Mouse (Mus musculus): ENCODE results near the gene Tspan33. TPM values are rescaled to one million over a fixed set of nuclear protein-coding genes. Genes with fewer than 3 reads are reported as not detected.

The Tspan33 gene
- total RNA-seq, 2 experiments from 2014 or later, result 30.4 to 32.0 TPM

- intact Hi-C loops (cut with DNase I), result no loop called here
- DNase-seq (ENCODE audit: low spot score in 2 of 2), result no peak
Measured at GRCm38 (mm10) chr6:29695975-29696374, 2.0 kb downstream of the Tspan33 start.

DNA sequence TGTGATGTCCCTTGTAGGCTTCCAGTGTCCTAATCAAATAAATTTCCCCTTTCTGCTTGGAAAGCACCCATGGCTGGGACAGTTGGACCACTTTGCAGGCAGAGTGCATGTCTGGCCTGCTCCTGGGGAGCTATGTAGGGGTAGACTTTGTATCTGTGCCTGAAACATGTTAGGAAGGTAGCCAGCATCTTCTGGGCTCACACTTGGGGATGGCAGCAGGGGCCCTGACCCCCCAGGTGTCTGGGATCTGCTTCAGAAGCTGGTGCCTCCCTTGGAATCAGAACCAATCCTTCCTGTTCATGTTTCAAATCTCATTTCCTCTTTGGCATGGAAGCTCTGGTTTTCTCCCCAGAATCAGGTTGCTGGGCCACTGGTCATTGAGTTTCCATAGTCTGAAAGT, 3.1 kb downstream of the Tspan33 start:
- no peak for DNase-seq (ENCODE audit: low spot score in 2 of 2)
- intact Hi-C loops (cut with DNase I), result no loop called here

DNA sequence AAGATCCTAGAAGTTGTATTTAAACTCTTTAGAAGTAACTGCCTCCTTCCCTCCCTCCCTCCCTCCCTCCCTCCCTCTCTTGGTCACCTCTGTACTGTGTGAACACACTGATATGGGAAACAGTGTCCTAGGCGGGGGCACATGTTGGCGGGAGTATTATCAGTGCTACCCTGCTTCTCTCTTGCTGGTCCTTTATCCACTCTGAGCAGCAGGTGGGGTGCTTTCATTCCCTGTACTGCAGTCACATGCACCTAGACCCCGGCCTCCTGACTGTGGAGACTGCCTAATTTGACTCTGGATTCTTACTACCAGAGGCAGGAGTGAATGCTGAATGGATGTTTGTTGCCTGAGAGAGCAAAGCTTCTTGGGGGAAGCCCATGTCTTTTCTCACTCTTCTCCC, 3.5 kb downstream of the Tspan33 start:
- DNase-seq (ENCODE audit: low spot score in 2 of 2), result no peak
- intact Hi-C loops (cut with DNase I), result no loop called here

DNA sequence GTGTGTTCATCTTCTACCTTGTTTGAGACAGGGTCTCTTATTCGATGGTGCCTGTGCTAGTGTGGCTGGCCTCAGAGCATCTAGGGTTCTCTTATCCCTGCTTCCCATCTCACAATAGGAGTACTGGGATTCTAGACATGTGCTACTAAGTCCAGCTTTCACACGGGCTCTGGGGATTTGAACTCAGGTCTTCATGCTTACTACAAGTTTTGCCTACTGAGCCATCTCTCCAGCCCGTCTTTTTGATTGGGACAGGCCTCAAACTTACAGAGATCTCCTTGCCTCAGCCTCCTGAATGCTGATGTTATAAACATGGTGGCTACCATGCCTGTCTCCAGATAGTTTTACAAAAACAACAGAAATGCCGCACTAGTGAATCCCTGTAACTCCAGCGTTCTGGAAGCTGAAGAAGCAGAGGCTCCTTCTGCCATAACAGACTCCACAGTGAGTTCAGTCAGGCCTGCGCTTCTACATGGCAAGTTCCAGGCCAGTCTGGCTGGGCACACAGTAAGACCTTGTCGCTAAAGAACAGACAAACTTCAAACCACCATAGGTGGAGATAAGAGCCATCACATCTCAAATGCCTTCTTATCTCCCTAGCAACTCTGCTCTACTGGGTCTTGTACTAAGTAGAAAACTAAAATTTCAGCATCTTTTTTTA, 5.2 kb downstream of the Tspan33 start:
- intact Hi-C loops (cut with DNase I), result no loop called here
- DNase-seq (ENCODE audit: low spot score in 2 of 2), result no peak

DNA sequence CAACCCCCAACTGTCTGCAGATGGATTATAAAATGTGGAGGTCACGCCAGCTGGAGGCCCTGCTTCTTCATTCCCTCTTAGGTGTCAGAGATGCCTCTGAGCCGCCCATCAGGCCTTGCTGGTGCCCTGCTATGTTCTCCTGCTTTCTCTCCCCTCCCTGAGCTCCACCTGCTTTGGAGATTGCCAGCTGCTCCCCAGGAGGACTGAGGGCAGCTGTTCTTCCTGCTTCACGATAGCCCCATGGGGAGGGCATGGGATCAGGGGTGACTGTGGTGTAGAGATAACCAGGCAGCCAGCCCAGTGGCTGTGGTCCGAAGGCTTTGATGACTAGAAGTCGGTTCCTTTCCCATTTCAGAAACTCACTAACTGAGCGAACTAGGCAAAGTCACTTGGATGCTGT, 7.0 kb downstream of the Tspan33 start:
- intact Hi-C loops (cut with DNase I), result no loop called here
- DNase-seq (ENCODE audit: low spot score in 2 of 2), result no peak

GRCm38 (mm10) chr6:29702126-29702525, 8.1 kb downstream of the Tspan33 start:
- intact Hi-C loops (cut with DNase I), result no loop called here
- no peak for DNase-seq (ENCODE audit: low spot score in 2 of 2)

DNA sequence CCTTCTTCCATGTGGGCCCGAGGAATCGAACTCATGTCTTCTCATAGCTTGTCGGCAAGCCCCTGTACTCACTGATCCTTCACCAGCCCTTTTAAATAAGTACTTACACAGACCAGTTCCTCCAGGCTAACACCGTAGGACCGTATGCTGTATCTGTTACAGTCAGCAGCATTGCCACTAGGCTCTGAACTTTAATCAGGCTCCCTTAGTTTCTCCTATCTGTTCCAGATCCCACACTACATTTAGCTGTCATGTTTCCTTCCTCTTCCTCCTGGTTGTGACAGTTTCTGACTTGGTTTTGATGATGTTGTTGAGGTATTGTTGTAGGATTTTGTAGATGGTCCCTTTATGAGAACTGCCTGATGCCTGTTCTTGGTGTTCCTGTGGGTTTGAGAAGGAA, 10.1 kb downstream of the Tspan33 start:
- intact Hi-C loops (cut with DNase I), result no loop called here
- DNase-seq (ENCODE audit: low spot score in 2 of 2), result no peak

- DNase-seq (ENCODE audit: low spot score in 2 of 2), result no peak
- intact Hi-C loops (cut with DNase I), result no loop called here
Measured at GRCm38 (mm10) chr6:29707902-29708301, 13.9 kb downstream of the Tspan33 start.

DNA sequence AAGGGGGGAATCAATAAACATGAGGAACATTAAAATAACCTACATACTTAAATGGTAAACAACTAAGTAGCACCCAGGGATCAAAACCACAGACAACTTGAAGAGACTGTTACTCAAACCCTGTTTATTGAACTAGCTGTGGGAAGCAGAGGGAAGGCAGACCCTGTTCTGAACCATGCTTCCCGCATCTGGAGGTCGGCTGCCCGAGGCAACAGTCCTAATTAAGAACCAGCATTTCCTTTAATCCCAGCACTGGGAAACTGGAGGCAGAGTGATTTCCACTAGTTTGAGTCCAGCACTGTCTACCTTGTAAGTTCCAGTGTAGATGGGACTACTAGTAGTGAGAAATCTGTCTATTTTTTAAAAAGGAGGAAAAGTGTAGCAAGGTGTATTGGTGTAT, 17.3 kb downstream of the Tspan33 start:
- DNase-seq (ENCODE audit: low spot score in 2 of 2), result no peak
- intact Hi-C loops (cut with DNase I), result no loop called here

GRCm38 (mm10) chr6:29712011-29712584, 18.1 kb downstream of the Tspan33 start:
- intact Hi-C loops (cut with DNase I), result loop anchor here (1.0 to 2.0 kb wide), 2 partner anchors 47 to 107 kb away; no protein-coding TSS in a partner anchor
- DNase-seq (ENCODE audit: low spot score in 2 of 2), result peak; percentile 32 to 67

GRCm38 (mm10) chr6:29716624-29717365, 22.8 kb downstream of the Tspan33 start:
- intact Hi-C loops (cut with DNase I), result no loop called here
- peak in 1 of 2 experiments; percentile 69 for DNase-seq (ENCODE audit: low spot score in 2 of 2)

- intact Hi-C loops (cut with DNase I), result no loop called here
- no peak for DNase-seq (ENCODE audit: low spot score in 2 of 2)
Measured at GRCm38 (mm10) chr6:29717541-29717940, 23.5 kb downstream of the Tspan33 start.

GRCm38 (mm10) chr6:29717952-29718521, 24.0 kb downstream of the Tspan33 start:
- peak; percentile 27 to 44 for DNase-seq (ENCODE audit: low spot score in 2 of 2)
- intact Hi-C loops (cut with DNase I), result no loop called here

DNA sequence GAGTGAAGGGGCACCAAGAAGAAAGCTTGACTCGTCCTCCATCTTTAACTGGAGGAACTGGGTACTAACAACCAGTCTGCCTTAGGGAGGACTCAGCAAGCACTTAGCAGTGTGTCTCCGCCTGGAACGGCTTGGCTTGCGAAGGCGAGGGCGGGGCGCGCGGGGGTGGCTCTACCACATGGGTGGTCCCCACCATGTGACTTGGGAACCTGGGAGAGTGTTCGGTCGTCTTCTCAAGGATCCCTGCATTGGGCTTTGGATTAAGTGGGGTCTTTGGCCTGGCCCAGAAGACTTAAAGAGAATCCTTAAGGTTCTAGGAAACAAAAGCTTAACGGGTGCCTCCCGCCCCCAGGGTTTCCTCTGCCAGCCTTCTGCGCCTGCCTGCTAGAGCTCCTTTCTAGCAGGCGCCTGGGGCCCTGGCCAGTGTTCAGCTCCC, 24.9 kb downstream of the Tspan33 start:
- intact Hi-C loops (cut with DNase I), result no loop called here
- DNase-seq (ENCODE audit: low spot score in 2 of 2), result peak; percentile 66 to 83

GRCm38 (mm10) chr6:29721890-29722289, 27.9 kb downstream of the Tspan33 start:
- DNase-seq (ENCODE audit: low spot score in 2 of 2), result no peak
- intact Hi-C loops (cut with DNase I), result no loop called here

- intact Hi-C loops (cut with DNase I), result no loop called here
- no peak for DNase-seq (ENCODE audit: low spot score in 2 of 2)
Measured at GRCm38 (mm10) chr6:29726576-29727200, 32.7 kb downstream of the Tspan33 start.

DNA sequence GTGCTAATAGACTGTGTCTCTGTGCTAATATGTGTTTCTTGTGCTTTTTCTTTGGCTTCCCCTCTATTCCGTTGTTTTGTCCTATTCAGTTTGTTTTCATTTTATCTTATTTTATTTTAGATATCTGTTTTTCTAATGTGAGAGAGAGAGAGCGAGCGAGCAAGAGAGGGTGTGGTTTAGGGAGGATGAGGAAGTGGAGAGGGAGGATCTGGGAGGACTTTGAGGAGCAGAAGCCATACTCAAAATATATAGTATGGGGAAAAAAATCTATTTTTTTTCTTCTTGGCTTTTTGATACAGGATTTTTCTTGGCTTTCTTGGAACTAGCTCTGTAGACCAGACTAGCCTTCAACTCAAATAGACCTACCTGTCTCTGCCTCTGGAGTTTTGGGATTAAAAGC, 34.0 kb downstream of the Tspan33 start:
- intact Hi-C loops (cut with DNase I), result no loop called here

GRCm38 (mm10) chr6:29729491-29729890, 35.5 kb downstream of the Tspan33 start:
- DNase-seq (ENCODE audit: low spot score in 2 of 2), result no peak
- intact Hi-C loops (cut with DNase I), result no loop called here

More for the DNA sequence above, 34.0 kb downstream of the Tspan33 start:
- DNase-seq (ENCODE audit: low spot score in 2 of 2), result no peak

- intact Hi-C loops (cut with DNase I), result no loop called here
- DNase-seq (ENCODE audit: low spot score in 2 of 2), result peak; percentile 22 to 33
Measured at GRCm38 (mm10) chr6:29735336-29735688, 41.3 kb downstream of the Tspan33 start, which contains the start of gene Smo. Gene Smo, plus strand, starts transcription at chr6:29735503.
